Mouse (Mus musculus) neural tube, embryonic 15.5 days (tissue): ENCODE measurements around the gene Tnfrsf23. TPM values are rescaled to one million over a fixed set of nuclear protein-coding genes. Genes with fewer than 3 reads are reported as not detected.

Source experiments
- ATAC-seq: fragments of 200-750 bp; cut with Nextera tagmentation; 2 replicates; pipeline ENCODE4 v1.8.0; 2017; ENCODE audit warnings: mild to moderate bottlenecking, moderate TSS enrichment, moderate library complexity; ENCODE audit not compliant: low FRiP score
- H3K27ac ChIP-seq: fragments of 300-500 bp; sonication (generic); replicated peaks from 2 replicates; pipeline ENCODE4 v1.5.1; 2015; ENCODE audit warnings: mild to moderate bottlenecking, inconsistent platforms
- H3K27me3 ChIP-seq: fragments of 300-500 bp; sonication (generic); replicated peaks from 2 replicates; pipeline ENCODE4 v1.6.1; 2015; ENCODE audit warnings: inconsistent platforms
- H3K36me3 ChIP-seq: fragments of 300-500 bp; sonication (generic); 2 replicates; pipeline ENCODE4 v1.6.1; 2015; ENCODE audit warnings: inconsistent platforms
- H3K4me1 ChIP-seq: fragments of 300-500 bp; sonication (generic); 2 replicates; pipeline ENCODE4 v1.6.1; 2015; ENCODE audit warnings: inconsistent platforms
- H3K4me2 ChIP-seq: fragments of 300-500 bp; sonication (generic); 2 replicates; pipeline ENCODE4 v1.6.1; 2015; ENCODE audit warnings: inconsistent platforms, mild to moderate bottlenecking, moderate library complexity
- H3K4me3 ChIP-seq: fragments of 300-500 bp; sonication (generic); replicated peaks from 2 replicates; pipeline ENCODE4 v1.5.1; 2015; ENCODE audit warnings: mild to moderate bottlenecking, inconsistent platforms
- H3K9ac ChIP-seq: fragments of 300-500 bp; sonication (generic); replicated peaks from 2 replicates; pipeline ENCODE4 v1.6.1; 2015; ENCODE audit warnings: mild to moderate bottlenecking, inconsistent platforms
- H3K9me3 ChIP-seq: fragments of 300-500 bp; sonication (generic); replicated peaks from 2 replicates; pipeline ENCODE4 v1.6.1; 2016; ENCODE audit warnings: inconsistent platforms
- WGBS: fragments of 180-500 bp; shearing (Covaris S2); methylation state at CpG from one replicate; pipeline ENCODE4 v1.1.7; 2015; ENCODE audit warnings: mixed read lengths; 5-methylcytosine and 5-hydroxymethylcytosine counted together
- polyA plus RNA-seq: library from polyadenylated mRNA; unstranded; fragments of >200 nt; fragmentation: Nextera tagmentation; extraction: Ambion mirVana; gene quantifications from 2 replicates; pipeline ENCODE4 v1.2.1, GENCODE M21; 2015

Gene Tnfrsf23
- 0.93 and 1.4 TPM in 2 replicates for polyA plus RNA-seq

- H3K4me1 ChIP-seq: peaks cover 6% of the 10 kb centered on the region
- peak within 1 kb of the TSS; percentile 37; the same call in 1 of the 2 replicates for H3K9ac ChIP-seq
- ATAC-seq: peak; percentile 75
- peaks cover 4% of the 10 kb centered on the region; the same call in 1 of the 2 replicates for H3K27me3 ChIP-seq
- H3K4me3 ChIP-seq: peak within 1 kb of the TSS; percentile 40
- H3K9me3 ChIP-seq: no peaks in the 10 kb centered on the region
- H3K27ac ChIP-seq: no peak within 1 kb of the TSS
- WGBS: 3% methylated on average over 35 of the region's 35 CpGs
- peaks cover 33% of the 10 kb centered on the region for H3K36me3 ChIP-seq
- H3K4me2 ChIP-seq: peak within 1 kb of the TSS; percentile 68
Observed at GRCm38 (mm10) chr7:143685359-143686067, at the start of gene Tnfrsf23. Gene Tnfrsf23, minus strand, starts transcription at chr7:143685872.

GRCm38 (mm10) chr7:143733746-143734145 lies 48.1 kb upstream of the Tnfrsf23 start:
- no peaks in the 10 kb centered on the region for H3K27me3 ChIP-seq
- no peak for ATAC-seq
- H3K4me2 ChIP-seq: no peak overlapping the region
- 0 out of 2 replicates have a peak, but pooled peaks cover 6% of the 10 kb centered on the region for H3K36me3 ChIP-seq
- no peak overlapping the region for H3K4me3 ChIP-seq
- no peaks in the 10 kb centered on the region for H3K9me3 ChIP-seq
- no peak overlapping the region for H3K9ac ChIP-seq
- no peak overlapping the region for H3K27ac ChIP-seq
- H3K4me1 ChIP-seq: peaks cover 31% of the 10 kb centered on the region
- WGBS: 81% methylated on average over 4 of the region's 4 CpGs

GRCm38 (mm10) chr7:143729886-143730285 lies 44.2 kb upstream of the Tnfrsf23 start:
- Histone ChIP-seq H3K27ac (no peak overlapping the region), H3K9me3 (no peaks in the 10 kb centered on the region), H3K27me3 (no peaks in the 10 kb centered on the region), H3K36me3 (0 out of 2 replicates have a peak, but pooled peaks cover 5% of the 10 kb centered on the region), H3K4me2 (no peak overlapping the region), H3K4me3 (no peak overlapping the region), H3K4me1 (peaks cover 9% of the 10 kb centered on the region), H3K9ac (no peak overlapping the region)
- WGBS: 66% methylated on average over 10 of the region's 10 CpGs
- no peak for ATAC-seq

GRCm38 (mm10) chr7:143726396-143726795 lies 40.7 kb upstream of the Tnfrsf23 start:
- ATAC-seq: no peak
- Histone ChIP-seq H3K4me1 (peaks cover 9% of the 10 kb centered on the region), H3K9me3 (no peaks in the 10 kb centered on the region), H3K27me3 (no peaks in the 10 kb centered on the region), H3K4me3 (no peak overlapping the region), H3K36me3 (no peaks in the 10 kb centered on the region), H3K4me2 (no peak overlapping the region), H3K9ac (no peak overlapping the region), H3K27ac (no peak overlapping the region)
- 72% methylated on average over 4 of the region's 4 CpGs for WGBS

GRCm38 (mm10) chr7:143723841-143724240 lies 38.2 kb upstream of the Tnfrsf23 start:
- Histone ChIP-seq H3K4me3 (no peak overlapping the region), H3K27me3 (no peaks in the 10 kb centered on the region), H3K9me3 (no peaks in the 10 kb centered on the region), H3K9ac (no peak overlapping the region), H3K4me1 (no peaks in the 10 kb centered on the region), H3K4me2 (no peak overlapping the region), H3K36me3 (no peaks in the 10 kb centered on the region), H3K27ac (no peak overlapping the region)
- 83% methylated on average over 4 of the region's 4 CpGs for WGBS
- no peak for ATAC-seq

GRCm38 (mm10) chr7:143722646-143723045 lies 37.0 kb upstream of the Tnfrsf23 start:
- Histone ChIP-seq H3K4me2 (no peak overlapping the region), H3K27ac (no peak overlapping the region), H3K4me3 (no peak overlapping the region), H3K36me3 (no peaks in the 10 kb centered on the region), H3K27me3 (no peaks in the 10 kb centered on the region), H3K9me3 (no peaks in the 10 kb centered on the region), H3K9ac (no peak overlapping the region), H3K4me1 (peaks cover 3% of the 10 kb centered on the region; the same call in 1 of the 2 replicates)
- 55% methylated on average over 5 of the region's 5 CpGs for WGBS
- no peak for ATAC-seq

- WGBS: 88% methylated on average over 1 of the region's 1 CpGs
- H3K4me3 ChIP-seq: no peak overlapping the region
- H3K4me2 ChIP-seq: no peak overlapping the region
- H3K9ac ChIP-seq: no peak overlapping the region
- no peaks in the 10 kb centered on the region for H3K9me3 ChIP-seq
- H3K36me3 ChIP-seq: peaks cover 17% of the 10 kb centered on the region
- H3K4me1 ChIP-seq: peaks cover 7% of the 10 kb centered on the region
- H3K27ac ChIP-seq: no peak overlapping the region
- no peak for ATAC-seq
- H3K27me3 ChIP-seq: no peaks in the 10 kb centered on the region
Observed at GRCm38 (mm10) chr7:143717811-143718210, 32.1 kb upstream of the Tnfrsf23 start.

- Histone ChIP-seq H3K4me1 (peaks cover 13% of the 10 kb centered on the region), H3K27me3 (no peaks in the 10 kb centered on the region), H3K9me3 (no peaks in the 10 kb centered on the region), H3K36me3 (peaks cover 49% of the 10 kb centered on the region), H3K4me2 (no peak overlapping the region), H3K9ac (no peak overlapping the region), H3K4me3 (no peak overlapping the region), H3K27ac (no peak overlapping the region)
- no peak for ATAC-seq
- WGBS: 76% methylated on average over 4 of the region's 4 CpGs
Observed at GRCm38 (mm10) chr7:143713421-143713820, 27.7 kb upstream of the Tnfrsf23 start.

GRCm38 (mm10) chr7:143712771-143713348 lies 27.2 kb upstream of the Tnfrsf23 start:
- 70% methylated on average over 8 of the region's 8 CpGs for WGBS
- no peaks in the 10 kb centered on the region for H3K27me3 ChIP-seq
- H3K4me1 ChIP-seq: peaks cover 11% of the 10 kb centered on the region
- no peak overlapping the region for H3K4me3 ChIP-seq
- H3K36me3 ChIP-seq: peaks cover 52% of the 10 kb centered on the region
- H3K9ac ChIP-seq: no peak overlapping the region
- no peak for ATAC-seq
- no peak overlapping the region for H3K27ac ChIP-seq
- H3K9me3 ChIP-seq: no peaks in the 10 kb centered on the region
- no peak overlapping the region for H3K4me2 ChIP-seq

GRCm38 (mm10) chr7:143712023-143712422 lies 26.4 kb upstream of the Tnfrsf23 start:
- no peak overlapping the region for H3K4me2 ChIP-seq
- H3K4me1 ChIP-seq: peaks cover 11% of the 10 kb centered on the region
- H3K9ac ChIP-seq: no peak overlapping the region
- WGBS: 58% methylated on average over 4 of the region's 4 CpGs
- no peak overlapping the region for H3K27ac ChIP-seq
- no peaks in the 10 kb centered on the region for H3K27me3 ChIP-seq
- H3K4me3 ChIP-seq: no peak overlapping the region
- no peak for ATAC-seq
- H3K9me3 ChIP-seq: no peaks in the 10 kb centered on the region
- peaks cover 52% of the 10 kb centered on the region for H3K36me3 ChIP-seq

- H3K36me3 ChIP-seq: peaks cover 52% of the 10 kb centered on the region
Observed at GRCm38 (mm10) chr7:143711381-143711780, 25.7 kb upstream of the Tnfrsf23 start.

GRCm38 (mm10) chr7:143709395-143709794 lies 23.7 kb upstream of the Tnfrsf23 start:
- Histone ChIP-seq H3K36me3 (peaks cover 54% of the 10 kb centered on the region), H3K4me1 (peaks cover 11% of the 10 kb centered on the region), H3K9ac (no peak overlapping the region), H3K27ac (no peak overlapping the region), H3K27me3 (no peaks in the 10 kb centered on the region), H3K4me3 (no peak overlapping the region), H3K4me2 (no peak overlapping the region), H3K9me3 (no peaks in the 10 kb centered on the region)
- 93% methylated on average over 7 of the region's 7 CpGs for WGBS
- no peak for ATAC-seq

More at GRCm38 (mm10) chr7:143711381-143711780, 25.7 kb upstream of the Tnfrsf23 start:
- Histone ChIP-seq H3K4me3 (no peak overlapping the region), H3K9me3 (no peaks in the 10 kb centered on the region), H3K4me2 (no peak overlapping the region), H3K9ac (no peak overlapping the region), H3K27me3 (no peaks in the 10 kb centered on the region), H3K4me1 (peaks cover 11% of the 10 kb centered on the region), H3K27ac (no peak overlapping the region)
- ATAC-seq: no peak
- 80% methylated on average over 7 of the region's 7 CpGs for WGBS
